Mouse (Mus musculus) spleen, adult 2 months (tissue): ENCODE data around the gene Tfap4. TPM values are rescaled to one million over a fixed set of nuclear protein-coding genes. Genes with fewer than 3 reads are reported as not detected.

Experiments used
- DNase-seq, 2 experiments: peaks; one replicate each; pipeline versions ENCODE4 v3.0.0 to v3.0.0-alpha.2; 2012 to 2021; ENCODE audit warnings: low spot score in 2 of 2, low read depth in 1 of 2
- H3K27ac ChIP-seq: fragments of 200-500 bp; 2 replicates; pipeline ENCODE4 v1.5.1; 2012; ENCODE audit warnings: low read length, inconsistent platforms; ENCODE audit not compliant: insufficient read depth
- H3K27me3 ChIP-seq: fragments of 200-500 bp; 2 replicates; pipeline ENCODE4 v1.6.1; 2012; ENCODE audit warnings: mild to moderate bottlenecking, moderate library complexity, low read length, inconsistent platforms; ENCODE audit not compliant: control insufficient read depth, insufficient read depth
- H3K36me3 ChIP-seq: fragments of 200-500 bp; 2 replicates; pipeline ENCODE4 v1.6.1; 2012; ENCODE audit warnings: mild to moderate bottlenecking, low read length, inconsistent platforms; ENCODE audit not compliant: control insufficient read depth, insufficient read depth
- H3K4me1 ChIP-seq: fragments of 200-500 bp; 2 replicates; pipeline ENCODE4 v1.6.1; 2011; ENCODE audit warnings: inconsistent platforms; ENCODE audit not compliant: control insufficient read depth, insufficient read depth, insufficient read length
- H3K4me3 ChIP-seq: fragments of 200-500 bp; 2 replicates; pipeline ENCODE4 v1.5.1; 2011; ENCODE audit warnings: mild to moderate bottlenecking, inconsistent platforms; ENCODE audit not compliant: insufficient read depth, insufficient read length; ENCODE audit errors: extremely low read depth
- CTCF ChIP-seq: fragments of 200-500 bp; IDR thresholded peaks from 2 replicates; pipeline ENCODE4 v1.5.1; 2011; ENCODE audit warnings: mild to moderate bottlenecking, inconsistent platforms; ENCODE audit not compliant: insufficient read depth, insufficient read length, insufficient replicate concordance; ENCODE audit errors: extremely low read depth
- POLR2A ChIP-seq: fragments of 200-500 bp; IDR thresholded peaks from 2 replicates; pipeline ENCODE4 v1.6.1; 2011; ENCODE audit warnings: low read depth, low read length, inconsistent platforms
- WGBS: fragments of 180-500 bp; shearing (Covaris S2); methylation state at CpG from one replicate; pipeline ENCODE4 v1.1.7; 2018; 5-methylcytosine and 5-hydroxymethylcytosine counted together
- polyA plus RNA-seq: library from polyadenylated mRNA; depleted of rRNA; stranded (reverse); fragments of >200 nt; gene quantifications from 2 replicates; pipeline ENCODE4 v1.2.3, GENCODE M21; 2012

Gene Tfap4
- polyA plus RNA-seq, 1 experiment = 5.6 TPM

DNA sequence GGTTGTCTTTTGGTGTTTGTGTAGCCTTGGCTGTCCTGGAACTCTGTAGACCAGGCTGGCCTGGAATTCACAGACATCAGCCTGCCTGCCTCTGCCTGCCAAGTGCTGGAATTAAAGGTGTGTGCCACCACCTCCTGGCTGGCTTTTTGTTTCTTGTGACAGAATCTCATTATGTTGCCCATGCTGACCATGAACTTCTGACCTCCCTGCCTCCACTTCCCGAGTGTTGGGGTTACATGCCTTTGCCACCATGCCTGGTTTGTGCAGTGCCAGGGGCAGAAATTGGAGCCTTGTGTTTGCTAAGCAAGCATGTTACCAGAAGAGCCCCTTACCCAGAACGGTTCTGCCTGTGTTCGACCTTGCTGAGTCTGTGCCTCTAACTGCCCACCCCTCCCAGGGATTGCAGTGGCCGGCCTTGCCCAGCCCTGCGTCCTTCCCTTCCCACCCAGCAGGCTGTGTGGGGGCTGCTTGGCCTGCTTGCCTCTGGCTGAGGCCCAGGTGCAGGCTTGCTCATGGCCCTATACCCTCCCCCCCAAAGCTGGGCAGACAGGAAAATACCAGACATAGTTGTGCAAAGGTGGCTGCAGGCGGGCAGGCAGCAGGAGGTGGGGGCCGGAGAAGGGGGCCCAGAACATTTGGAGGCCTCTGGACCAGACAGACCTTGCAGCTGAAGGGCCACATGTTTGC is 43.3 kb upstream of the Tfap4 start:
- DNase-seq = no peak
- Histone ChIP-seq H3K27ac (no peak overlapping the region), H3K27me3 (no peaks in the 10 kb centered on the region), H3K36me3 (no peaks in the 10 kb centered on the region), H3K4me1 (no peaks in the 10 kb centered on the region), H3K4me3 (no peak overlapping the region)
- 62% methylated on average over 7 of the region's 7 CpGs for WGBS
- TF ChIP-seq CTCF (no peak), POLR2A (no peak)

DNA sequence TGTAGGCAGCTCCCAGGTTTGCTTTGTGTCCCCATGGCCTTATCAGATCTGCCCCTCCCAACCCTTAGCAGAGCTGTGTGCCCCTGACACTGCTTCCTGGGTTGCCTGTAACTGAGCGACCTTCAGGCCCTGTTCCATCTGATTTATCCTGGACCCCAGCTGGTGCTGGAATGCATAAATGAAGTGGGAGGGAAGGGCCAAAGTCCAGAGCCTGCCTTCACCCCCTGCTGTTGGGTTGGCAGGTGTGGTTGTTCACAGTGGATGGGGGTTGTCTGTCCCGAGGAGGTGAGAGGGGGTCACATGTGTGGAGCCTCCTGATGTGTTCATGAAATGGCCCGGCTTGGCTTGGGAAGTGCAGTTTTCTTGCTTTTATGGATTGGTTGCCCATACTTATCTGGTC is 42.5 kb upstream of the Tfap4 start:
- Histone ChIP-seq H3K27ac (no peak overlapping the region), H3K4me3 (no peak overlapping the region), H3K27me3 (no peaks in the 10 kb centered on the region), H3K36me3 (no peaks in the 10 kb centered on the region), H3K4me1 (no peaks in the 10 kb centered on the region)
- 63% methylated on average over 3 of the region's 3 CpGs for WGBS
- DNase-seq = no peak
- TF ChIP-seq POLR2A = no peak
- TF ChIP-seq CTCF = no peak

DNA sequence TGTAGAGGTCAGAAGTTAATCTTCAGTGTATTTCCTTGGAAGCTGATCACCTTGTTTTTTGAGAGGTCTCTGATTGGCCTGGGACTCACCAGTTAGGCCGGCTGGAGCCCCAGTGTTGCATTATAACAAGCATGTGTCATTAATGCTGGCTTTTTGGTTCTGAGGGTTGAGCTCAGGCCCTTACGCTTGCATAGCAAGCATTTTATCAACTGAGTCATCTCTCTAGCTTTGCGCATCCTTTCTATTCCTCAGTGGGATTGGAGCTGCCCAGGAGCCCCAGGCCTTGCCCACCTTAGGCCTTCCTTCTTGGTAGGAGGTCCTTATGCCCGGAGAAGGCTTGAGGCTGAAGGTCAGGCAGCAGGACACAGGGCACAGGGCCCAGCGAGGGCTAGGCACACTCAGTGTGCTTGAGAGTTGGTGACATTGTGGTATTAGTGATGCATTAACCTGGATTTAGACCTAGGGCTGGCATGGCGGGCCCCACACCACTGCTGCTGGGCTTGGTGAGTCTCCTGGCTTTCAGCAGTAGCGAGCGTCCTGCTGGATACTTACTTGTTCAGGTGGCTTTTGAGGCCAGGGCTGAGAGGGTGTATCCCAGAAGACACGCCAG is 41.2 kb upstream of the Tfap4 start:
- no peaks in the 10 kb centered on the region for H3K27me3 ChIP-seq
- 83% methylated on average over 9 of the region's 9 CpGs for WGBS
- TF ChIP-seq CTCF (no peak), POLR2A (no peak)
- no peaks in the 10 kb centered on the region for H3K4me1 ChIP-seq
- no peaks in the 10 kb centered on the region for H3K36me3 ChIP-seq
- DNase-seq = no peak
- no peak overlapping the region for H3K27ac ChIP-seq
- no peak overlapping the region for H3K4me3 ChIP-seq

- TF ChIP-seq CTCF = no peak
- TF ChIP-seq POLR2A = no peak
- peaks cover 5% of the 10 kb centered on the region for H3K27me3 ChIP-seq
- no peak for DNase-seq
- no peaks in the 10 kb centered on the region; the same call in 1 of the 2 replicates for H3K4me1 ChIP-seq
- no peak overlapping the region for H3K27ac ChIP-seq
- WGBS = 72% methylated on average over 3 of the region's 3 CpGs
- H3K4me3 ChIP-seq = no peak overlapping the region
- H3K36me3 ChIP-seq = no peaks in the 10 kb centered on the region
These were observed 40.0 kb upstream of the Tfap4 start for GRCm38 (mm10) chr16:4599616-4600015.

DNA sequence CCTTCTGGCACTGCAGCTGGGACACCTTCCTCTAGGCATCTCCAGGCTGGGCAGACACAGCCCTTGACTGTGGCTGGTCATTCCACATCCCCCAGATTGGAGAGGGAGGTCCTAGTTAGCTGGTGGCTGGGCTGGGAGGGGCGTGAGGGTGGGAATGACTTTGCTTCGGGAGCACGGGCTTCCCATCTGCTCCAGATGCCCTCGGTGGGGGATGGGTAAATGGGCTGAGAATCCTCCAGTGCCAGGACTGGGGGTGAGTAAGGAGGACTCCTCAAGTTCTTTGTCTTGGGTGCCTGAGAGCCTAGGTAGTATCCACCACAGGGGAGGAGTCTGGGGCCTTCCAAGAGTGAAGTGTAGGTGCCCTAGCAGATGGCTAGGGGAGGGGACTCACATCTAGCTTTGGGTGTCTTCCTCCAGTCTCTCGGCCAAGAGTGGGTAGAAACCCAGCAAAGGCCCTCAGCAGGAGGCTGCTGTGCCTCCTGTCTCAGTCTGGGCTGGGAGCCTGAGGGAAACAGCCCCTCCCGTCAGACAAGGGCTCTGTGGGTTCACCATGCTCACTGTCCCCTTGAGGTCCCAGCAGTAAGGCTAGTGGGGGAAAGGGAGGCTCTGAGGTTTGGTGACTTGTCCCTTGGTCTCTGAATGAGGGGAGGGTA is 39.4 kb upstream of the Tfap4 start:
- Histone ChIP-seq H3K4me3 (no peak overlapping the region), H3K27ac (no peak overlapping the region), H3K27me3 (peaks cover 11% of the 10 kb centered on the region), H3K4me1 (no peaks in the 10 kb centered on the region; the same call in 1 of the 2 replicates), H3K36me3 (no peaks in the 10 kb centered on the region)
- DNase-seq = no peak
- 64% methylated on average over 6 of the region's 6 CpGs for WGBS
- TF ChIP-seq CTCF (no peak), POLR2A (no peak)

GRCm38 (mm10) chr16:4598041-4598440 is 38.4 kb upstream of the Tfap4 start:
- WGBS = 87% methylated on average over 5 of the region's 5 CpGs
- peaks cover 12% of the 10 kb centered on the region for H3K27me3 ChIP-seq
- TF ChIP-seq CTCF (no peak), POLR2A (no peak)
- H3K4me1 ChIP-seq = no peaks in the 10 kb centered on the region; the same call in 1 of the 2 replicates
- DNase-seq = no peak
- no peaks in the 10 kb centered on the region for H3K36me3 ChIP-seq
- no peak overlapping the region for H3K4me3 ChIP-seq
- H3K27ac ChIP-seq = no peak overlapping the region

- Histone ChIP-seq H3K36me3 (no peaks in the 10 kb centered on the region), H3K4me3 (no peak overlapping the region), H3K27me3 (peaks cover 12% of the 10 kb centered on the region), H3K27ac (no peak overlapping the region), H3K4me1 (no peaks in the 10 kb centered on the region; the same call in 1 of the 2 replicates)
- TF ChIP-seq CTCF = no peak
- TF ChIP-seq POLR2A = no peak
- whole genome bisulfite sequencing = 78% methylated on average over 7 of the region's 7 CpGs
- no peak for DNase-seq
These were observed 37.6 kb upstream of the Tfap4 start for GRCm38 (mm10) chr16:4597296-4597695.
